Mouse (Mus musculus): ENCODE data around the gene Zmiz1.

DNA sequence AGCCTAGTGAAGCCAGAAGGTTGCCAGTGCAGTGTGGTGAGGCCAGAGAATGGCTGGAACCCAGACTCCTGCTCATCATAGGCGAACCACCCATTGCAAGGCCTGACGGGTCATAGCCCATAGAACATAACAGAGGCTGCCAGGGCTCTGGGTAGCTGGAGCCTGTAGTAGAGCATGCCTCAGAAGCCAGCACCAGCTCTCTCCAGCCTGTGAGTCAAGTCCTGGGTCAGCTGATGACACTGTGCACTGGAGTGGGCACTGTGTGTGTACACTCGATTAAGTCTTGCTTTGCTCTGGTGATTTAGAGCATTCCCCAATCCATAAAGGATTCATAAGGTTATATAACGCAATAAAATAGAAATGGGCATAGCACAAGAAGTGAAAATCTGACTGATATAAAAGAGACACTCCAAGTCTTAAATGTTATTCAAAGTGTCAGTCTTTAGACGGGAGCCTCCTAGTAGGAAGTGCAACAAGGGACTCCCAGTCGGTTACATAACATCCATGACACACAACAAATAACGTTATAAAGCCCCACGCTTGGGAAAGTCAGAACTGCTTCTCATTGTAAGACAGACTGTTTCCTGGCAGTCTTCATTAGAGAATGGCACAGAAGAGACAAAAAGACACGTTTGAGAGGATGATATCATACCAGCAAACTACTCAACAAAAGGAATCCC lies 47.0 kb upstream of the Zmiz1 start:
- TF ChIP-seq CTCF (IDR thresholded peaks at IDR 0.05; ENCODE audit: low read depth) (no peak), EP300 (IDR thresholded peaks at IDR 0.05; ENCODE audit: low read depth) (no peak)
